Mouse (Mus musculus) neural tube, embryonic 11.5 days (tissue): ENCODE measurements around the gene Cpeb1. TPM values are rescaled to one million over a fixed set of nuclear protein-coding genes. Genes with fewer than 3 reads are reported as not detected.

Source experiments
- ATAC-seq: fragments of 200-750 bp; cut with Nextera tagmentation; 2 replicates; pipeline ENCODE4 v1.8.0; 2017; ENCODE audit warnings: moderate number of reproducible peaks, mild to moderate bottlenecking, moderate TSS enrichment, moderate library complexity; ENCODE audit not compliant: insufficient read depth, low FRiP score, low TSS enrichment
- DNase-seq: peaks from one replicate; pipeline ENCODE4 v3.0.0-alpha.2; 2015; ENCODE audit warnings: low spot score
- H3K27ac ChIP-seq: fragments of 300-500 bp; sonication (generic); 2 replicates; pipeline ENCODE4 v1.5.1; 2014; ENCODE audit warnings: low read depth, mild to moderate bottlenecking, low read length
- H3K27me3 ChIP-seq: fragments of 300-500 bp; sonication (generic); 2 replicates; pipeline ENCODE4 v1.6.1; 2014; ENCODE audit warnings: mild to moderate bottlenecking, low read length, mixed read lengths; ENCODE audit not compliant: control insufficient read depth, insufficient read depth
- H3K36me3 ChIP-seq: fragments of 300-500 bp; sonication (generic); 2 replicates; pipeline ENCODE4 v1.6.1; 2014; ENCODE audit warnings: mild to moderate bottlenecking, low read length, moderate library complexity, mixed read lengths; ENCODE audit not compliant: control insufficient read depth, insufficient read depth
- H3K4me1 ChIP-seq: fragments of 300-500 bp; sonication (generic); 2 replicates; pipeline ENCODE4 v1.6.1; 2014; ENCODE audit warnings: low read length, mixed read lengths; ENCODE audit not compliant: control insufficient read depth, insufficient read depth
- H3K4me2 ChIP-seq: fragments of 300-500 bp; sonication (generic); 2 replicates; pipeline ENCODE4 v1.6.1; 2014; ENCODE audit warnings: low read depth, mild to moderate bottlenecking, moderate library complexity
- H3K4me3 ChIP-seq: fragments of 300-500 bp; sonication (generic); 2 replicates; pipeline ENCODE4 v1.5.1; 2014; ENCODE audit warnings: low read depth, low read length
- H3K9ac ChIP-seq: fragments of 300-500 bp; sonication (generic); 2 replicates; pipeline ENCODE4 v1.6.1; 2014; ENCODE audit warnings: mild to moderate bottlenecking, low read length
- H3K9me3 ChIP-seq: fragments of 300-500 bp; sonication (generic); 2 replicates; pipeline ENCODE4 v1.6.1; 2016; ENCODE audit warnings: low read length; ENCODE audit not compliant: control insufficient read depth
- WGBS: fragments of 180-500 bp; shearing (Covaris S2); extraction: QIAGEN DNeasy Blood & Tissue Kit; methylation state at CpG from one replicate; pipeline ENCODE4 v1.1.7; 2014; 5-methylcytosine and 5-hydroxymethylcytosine counted together
- polyA plus RNA-seq: library from polyadenylated mRNA; unstranded; fragments of >200 nt; fragmentation: Nextera tagmentation; extraction: Ambion mirVana; gene quantifications from 2 replicates; pipeline ENCODE4 v1.2.1, GENCODE M21; 2014

The Cpeb1 gene
- polyA plus RNA-seq, 1 experiment from 2014 or later = 1.9 TPM

GRCm38 (mm10) chr7:81331851-81332250, 123.4 kb downstream of the Cpeb1 start:
- no peak overlapping the region for H3K4me3 ChIP-seq
- WGBS = 88% methylated on average over 7 of the region's 7 CpGs
- no peak overlapping the region for H3K9ac ChIP-seq
- ATAC-seq = no peak
- no peaks in the 10 kb centered on the region for H3K36me3 ChIP-seq
- no peak for DNase-seq
- H3K4me1 ChIP-seq = no peaks in the 10 kb centered on the region
- H3K4me2 ChIP-seq = no peak overlapping the region
- no peaks in the 10 kb centered on the region for H3K27me3 ChIP-seq
- H3K9me3 ChIP-seq = no peaks in the 10 kb centered on the region
- no peak overlapping the region for H3K27ac ChIP-seq

- no peak overlapping the region for H3K27ac ChIP-seq
- no peak overlapping the region for H3K4me2 ChIP-seq
- H3K27me3 ChIP-seq = no peaks in the 10 kb centered on the region
- WGBS = 28% methylated on average over 3 of the region's 3 CpGs
- H3K9me3 ChIP-seq = no peaks in the 10 kb centered on the region
- H3K4me1 ChIP-seq = no peaks in the 10 kb centered on the region
- no peak for DNase-seq
- no peak overlapping the region for H3K4me3 ChIP-seq
- H3K9ac ChIP-seq = no peak overlapping the region
- ATAC-seq = no peak
- H3K36me3 ChIP-seq = no peaks in the 10 kb centered on the region
Measured at GRCm38 (mm10) chr7:81330767-81331166, 124.5 kb downstream of the Cpeb1 start.

- Histone ChIP-seq H3K27me3 (no peaks in the 10 kb centered on the region), H3K36me3 (no peaks in the 10 kb centered on the region), H3K4me1 (no peaks in the 10 kb centered on the region), H3K4me3 (no peak overlapping the region), H3K9ac (no peak overlapping the region), H3K4me2 (no peak overlapping the region), H3K9me3 (no peaks in the 10 kb centered on the region), H3K27ac (no peak overlapping the region)
- no peak for DNase-seq
- no peak for ATAC-seq
- WGBS = 87% methylated on average over 10 of the region's 10 CpGs
Measured at GRCm38 (mm10) chr7:81327661-81328060, 127.6 kb downstream of the Cpeb1 start.

- no peaks in the 10 kb centered on the region for H3K36me3 ChIP-seq
- no peak overlapping the region for H3K9ac ChIP-seq
- DNase-seq (no peak), ATAC-seq (no peak)
- 82% methylated on average over 6 of the region's 6 CpGs for WGBS
- no peak overlapping the region for H3K27ac ChIP-seq
- no peaks in the 10 kb centered on the region for H3K4me1 ChIP-seq
- no peaks in the 10 kb centered on the region for H3K9me3 ChIP-seq
- H3K4me2 ChIP-seq = no peak overlapping the region
- H3K4me3 ChIP-seq = no peak overlapping the region
- H3K27me3 ChIP-seq = no peaks in the 10 kb centered on the region
Measured at GRCm38 (mm10) chr7:81326859-81327258, 128.4 kb downstream of the Cpeb1 start.

- no peak for DNase-seq
- H3K4me1 ChIP-seq = no peaks in the 10 kb centered on the region
- no peak overlapping the region for H3K27ac ChIP-seq
- 91% methylated on average over 12 of the region's 12 CpGs for WGBS
- no peak overlapping the region for H3K4me2 ChIP-seq
- ATAC-seq = no peak
- H3K9ac ChIP-seq = no peak overlapping the region
- no peaks in the 10 kb centered on the region for H3K27me3 ChIP-seq
- H3K9me3 ChIP-seq = no peaks in the 10 kb centered on the region
- no peak overlapping the region for H3K4me3 ChIP-seq
- no peaks in the 10 kb centered on the region for H3K36me3 ChIP-seq
Measured at GRCm38 (mm10) chr7:81326043-81326442, 129.2 kb downstream of the Cpeb1 start.

- Histone ChIP-seq H3K9me3 (no peaks in the 10 kb centered on the region), H3K4me1 (no peaks in the 10 kb centered on the region), H3K4me3 (no peak overlapping the region), H3K4me2 (no peak overlapping the region), H3K27ac (no peak overlapping the region), H3K9ac (no peak overlapping the region), H3K36me3 (no peaks in the 10 kb centered on the region), H3K27me3 (no peaks in the 10 kb centered on the region)
- ATAC-seq (no peak), DNase-seq (no peak)
- 85% methylated on average over 5 of the region's 5 CpGs for WGBS
Measured at GRCm38 (mm10) chr7:81321776-81322175, 133.5 kb downstream of the Cpeb1 start.

- H3K9me3 ChIP-seq = no peaks in the 10 kb centered on the region
- 91% methylated on average over 6 of the region's 6 CpGs for WGBS
Measured at GRCm38 (mm10) chr7:81319749-81320148, 135.5 kb downstream of the Cpeb1 start.

GRCm38 (mm10) chr7:81315583-81315982, 139.7 kb downstream of the Cpeb1 start:
- DNase-seq (no peak), ATAC-seq (no peak)
- Histone ChIP-seq H3K9ac (no peak overlapping the region), H3K4me2 (no peak overlapping the region), H3K4me3 (no peak overlapping the region), H3K9me3 (no peaks in the 10 kb centered on the region), H3K4me1 (no peaks in the 10 kb centered on the region), H3K36me3 (no peaks in the 10 kb centered on the region), H3K27me3 (no peaks in the 10 kb centered on the region), H3K27ac (no peak overlapping the region)
- WGBS = 81% methylated on average over 8 of the region's 8 CpGs

More at GRCm38 (mm10) chr7:81319749-81320148, 135.5 kb downstream of the Cpeb1 start:
- Histone ChIP-seq H3K4me3 (no peak overlapping the region), H3K9ac (no peak overlapping the region), H3K27me3 (no peaks in the 10 kb centered on the region), H3K4me2 (no peak overlapping the region), H3K27ac (no peak overlapping the region), H3K36me3 (no peaks in the 10 kb centered on the region), H3K4me1 (no peaks in the 10 kb centered on the region)
- DNase-seq (no peak), ATAC-seq (no peak)

GRCm38 (mm10) chr7:81311581-81311980, 143.7 kb downstream of the Cpeb1 start:
- Histone ChIP-seq H3K4me2 (no peak overlapping the region), H3K4me3 (no peak overlapping the region), H3K27ac (no peak overlapping the region), H3K36me3 (no peaks in the 10 kb centered on the region), H3K9me3 (no peaks in the 10 kb centered on the region), H3K27me3 (no peaks in the 10 kb centered on the region), H3K4me1 (no peaks in the 10 kb centered on the region), H3K9ac (no peak overlapping the region)
- no peak for ATAC-seq
- DNase-seq = no peak
